Mouse (Mus musculus): ENCODE results near the gene Tuba1c. TPM values are rescaled to one million over a fixed set of nuclear protein-coding genes. Genes with fewer than 3 reads are reported as not detected.

The Tuba1c gene
- total RNA-seq (2022) = 10 to 100 TPM; 41.1 to 59.7 (median 56.5) TPM

- no peak for DNase-seq (ENCODE audit: low spot score in 2 of 2)
Observed at GRCm38 (mm10) chr15:99029619-99030584, at the start of gene Tuba1c. Gene Tuba1c, plus strand, starts transcription at chr15:99029891.

- DNase-seq (ENCODE audit: low spot score in 2 of 2) = no peak
Observed at GRCm38 (mm10) chr15:98980012-98980614, 49.6 kb upstream of the Tuba1c start.

GRCm38 (mm10) chr15:98982100-98982499 is 47.6 kb upstream of the Tuba1c start:
- no peak for DNase-seq (ENCODE audit: low spot score in 2 of 2)

- no peak for DNase-seq (ENCODE audit: low spot score in 2 of 2)
Observed at GRCm38 (mm10) chr15:98983431-98984081, 46.1 kb upstream of the Tuba1c start.

GRCm38 (mm10) chr15:98984681-98985080 is 45.0 kb upstream of the Tuba1c start:
- DNase-seq (ENCODE audit: low spot score in 2 of 2) = no peak

GRCm38 (mm10) chr15:98985240-98985981 is 44.3 kb upstream of the Tuba1c start:
- peak in 1 of 2 experiments; percentile 77 for DNase-seq (ENCODE audit: low spot score in 2 of 2)

- no peak for DNase-seq (ENCODE audit: low spot score in 2 of 2)
Observed at GRCm38 (mm10) chr15:98985982-98986715, 43.5 kb upstream of the Tuba1c start.

- no peak for DNase-seq (ENCODE audit: low spot score in 2 of 2)
Observed at GRCm38 (mm10) chr15:98987077-98987630, 42.5 kb upstream of the Tuba1c start.

- DNase-seq (ENCODE audit: low spot score in 2 of 2) = no peak
Observed at GRCm38 (mm10) chr15:98987661-98988181, 42.0 kb upstream of the Tuba1c start.

GRCm38 (mm10) chr15:98988787-98989186 is 40.9 kb upstream of the Tuba1c start:
- DNase-seq (ENCODE audit: low spot score in 2 of 2) = no peak

GRCm38 (mm10) chr15:98989701-98990430 is 39.8 kb upstream of the Tuba1c start:
- no peak for DNase-seq (ENCODE audit: low spot score in 2 of 2)

GRCm38 (mm10) chr15:98990669-98991539 is 38.8 kb upstream of the Tuba1c start:
- DNase-seq (ENCODE audit: low spot score in 2 of 2) = no peak

GRCm38 (mm10) chr15:98991540-98992050 is 38.1 kb upstream of the Tuba1c start:
- DNase-seq (ENCODE audit: low spot score in 2 of 2) = no peak

GRCm38 (mm10) chr15:98992086-98992912 is 37.4 kb upstream of the Tuba1c start:
- peak in 1 of 2 experiments; percentile 87 for DNase-seq (ENCODE audit: low spot score in 2 of 2)

GRCm38 (mm10) chr15:98993093-98993793 is 36.4 kb upstream of the Tuba1c start:
- DNase-seq (ENCODE audit: low spot score in 2 of 2) = peak; percentile 86 to 92

- DNase-seq (ENCODE audit: low spot score in 2 of 2) = peak in 1 of 2 experiments; percentile 68
Observed at GRCm38 (mm10) chr15:98993865-98994264, 35.8 kb upstream of the Tuba1c start.

Measured in left cerebral cortex, adult 8-10 months (tissue).